Mouse (Mus musculus): ENCODE measurements around the gene Terb2. TPM values are rescaled to one million over a fixed set of nuclear protein-coding genes. Genes with fewer than 3 reads are reported as not detected.
"Not testable (repeated sequence)": the region's sequence is repeated elsewhere in the genome, so short reads cannot be mapped to it uniquely, and the experiment has no call there.

The Terb2 gene
- total RNA-seq, 2 experiments from 2014 or later, result not detected

GRCm38 (mm10) chr2:122162529-122162928 is 23.5 kb upstream of the Terb2 start:
- no peak for DNase-seq

GRCm38 (mm10) chr2:122163430-122164195 is 22.5 kb upstream of the Terb2 start:
- no peak for DNase-seq

- no peak for DNase-seq
Measured at GRCm38 (mm10) chr2:122164293-122164692, 21.8 kb upstream of the Terb2 start.

GRCm38 (mm10) chr2:122171292-122171691 is 14.8 kb upstream of the Terb2 start:
- DNase-seq, result no peak

DNA sequence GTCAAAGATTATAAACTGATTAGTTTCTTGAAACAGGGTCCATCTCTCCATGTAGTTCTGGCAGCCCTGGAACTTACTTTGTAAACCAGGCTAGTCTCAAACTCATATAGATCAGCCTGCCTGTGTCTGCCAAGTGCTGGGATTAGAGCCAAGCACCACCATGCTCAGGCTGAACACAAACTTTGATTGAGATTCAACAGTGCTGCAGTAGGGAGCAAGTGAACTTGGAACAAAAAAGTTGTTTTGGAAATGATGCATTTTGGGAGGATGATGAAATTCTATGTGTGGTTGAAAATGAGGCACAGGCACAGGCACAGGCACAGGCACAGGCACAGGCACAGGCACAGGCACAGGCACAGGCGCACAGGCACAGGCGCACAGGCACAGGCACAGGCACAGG is 13.9 kb upstream of the Terb2 start:
- DNase-seq, result no peak

GRCm38 (mm10) chr2:122180051-122180822 is 5.8 kb upstream of the Terb2 start:
- no peak for DNase-seq

GRCm38 (mm10) chr2:122185086-122185485 is 986 bp upstream of the Terb2 start:
- DNase-seq, result no peak

GRCm38 (mm10) chr2:122186751-122187150 is 679 bp downstream of the Terb2 start:
- no peak for DNase-seq

DNA sequence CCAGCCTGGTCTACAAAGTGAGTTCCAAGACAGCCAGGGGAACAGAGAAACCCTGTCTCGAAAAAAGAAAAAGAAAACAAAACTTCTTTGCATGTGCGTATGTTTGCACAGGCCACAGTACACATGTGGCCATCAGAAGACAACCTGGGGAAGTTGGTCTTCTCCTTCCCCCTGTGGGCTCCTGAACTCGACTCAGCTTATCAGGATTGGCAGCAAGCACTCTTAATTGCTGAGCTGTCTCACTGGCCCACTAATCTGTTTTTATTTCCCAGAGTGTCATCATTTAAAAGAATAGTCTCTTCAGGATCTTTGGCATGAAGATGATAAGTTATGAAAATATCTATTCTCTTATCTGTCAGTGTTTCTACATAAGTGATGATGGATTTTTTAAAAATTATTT is 5.8 kb downstream of the Terb2 start:
- no peak for DNase-seq

DNA sequence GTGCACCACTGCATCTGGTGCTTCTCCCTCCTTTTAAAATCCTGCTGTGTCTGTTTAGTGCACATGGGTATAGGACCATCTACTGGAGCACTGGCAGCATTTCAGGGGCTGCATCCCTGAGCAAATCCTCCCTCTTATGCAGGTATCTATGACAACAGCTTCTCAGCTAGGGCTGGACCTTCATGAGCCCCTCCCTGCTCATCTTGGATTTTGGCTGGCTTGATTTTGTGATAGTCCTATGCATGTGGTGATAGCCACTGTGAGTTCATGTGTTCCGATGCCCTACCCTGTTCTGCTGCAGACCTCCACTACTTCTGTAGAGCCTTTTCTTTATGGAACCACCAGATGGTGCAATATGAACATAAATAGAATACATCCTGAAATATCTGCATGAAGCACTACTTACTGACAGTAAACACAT is 8.4 kb downstream of the Terb2 start:
- DNase-seq, result no peak

DNA sequence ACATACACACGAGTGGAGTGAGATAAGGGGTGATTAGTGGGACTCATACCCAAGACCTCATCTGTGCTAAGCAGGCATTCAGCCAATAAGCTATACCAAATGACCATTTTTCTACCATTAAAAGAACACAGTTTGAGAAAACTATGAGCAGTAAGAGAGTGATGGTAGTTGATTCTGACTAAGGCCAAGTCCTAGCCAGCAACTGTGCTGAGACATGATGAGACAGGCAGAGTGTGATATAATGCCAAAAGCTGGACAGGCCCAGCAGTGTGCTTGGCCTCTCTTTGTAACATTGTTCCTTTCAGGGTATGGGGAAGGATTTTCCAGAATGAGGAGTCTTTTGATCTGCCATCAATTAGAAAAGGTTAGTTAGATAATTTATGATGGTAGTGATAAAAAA is 15.4 kb downstream of the Terb2 start:
- no peak for DNase-seq

DNA sequence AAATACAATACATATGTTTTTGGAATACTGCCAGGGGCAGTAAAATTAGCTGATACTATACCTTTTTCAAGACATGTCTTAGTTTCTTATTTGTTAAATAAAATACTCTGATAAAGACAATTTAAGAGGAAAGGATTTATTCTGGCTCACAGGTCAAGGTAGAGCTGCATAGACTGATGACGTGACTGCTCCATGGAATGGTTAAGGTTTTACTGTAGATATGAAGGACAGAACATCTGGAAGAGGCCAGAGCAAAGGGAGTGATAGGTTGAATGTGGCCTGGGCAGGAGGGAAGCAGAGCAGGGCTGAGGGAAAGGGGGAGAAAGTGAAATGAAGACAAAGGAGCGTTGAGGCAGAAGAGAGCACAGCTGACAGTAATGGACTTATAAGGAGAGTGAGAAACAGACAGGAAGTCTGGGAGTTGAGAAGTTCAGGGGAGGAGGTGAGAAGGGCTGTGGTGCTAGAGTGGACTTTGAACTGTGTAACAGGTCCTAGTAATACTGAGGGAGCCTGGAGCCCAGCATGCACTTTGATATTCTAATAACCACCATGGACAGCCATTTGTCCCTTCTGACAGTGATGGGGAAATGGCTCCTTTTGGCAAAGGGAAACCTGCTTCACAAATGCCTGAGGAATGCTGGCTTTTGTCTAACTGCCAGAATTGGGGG is 20.5 kb downstream of the Terb2 start:
- DNase-seq, result no peak

GRCm38 (mm10) chr2:122210534-122211228 is 24.6 kb downstream of the Terb2 start:
- no peak for DNase-seq

DNA sequence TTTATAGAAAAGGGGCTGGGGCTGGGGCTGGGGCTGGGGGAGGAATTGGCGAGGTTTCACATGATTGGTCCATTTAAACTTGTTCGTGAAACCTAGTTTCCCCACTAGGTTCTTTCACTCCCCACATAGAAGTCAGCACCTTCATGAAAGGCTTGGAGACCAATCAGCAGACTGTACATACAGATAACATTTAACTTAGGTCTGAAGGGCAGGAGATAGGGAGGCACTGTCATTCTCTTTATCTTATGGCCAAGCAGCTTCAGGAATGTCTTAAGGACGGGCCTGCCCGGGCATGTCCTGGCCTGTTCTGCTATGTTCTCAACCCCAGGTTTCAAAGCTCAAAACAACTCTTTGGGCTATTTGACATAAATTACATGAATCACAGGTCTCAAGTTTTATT is 31.0 kb downstream of the Terb2 start:
- DNase-seq, result not testable (repeated sequence)

DNA sequence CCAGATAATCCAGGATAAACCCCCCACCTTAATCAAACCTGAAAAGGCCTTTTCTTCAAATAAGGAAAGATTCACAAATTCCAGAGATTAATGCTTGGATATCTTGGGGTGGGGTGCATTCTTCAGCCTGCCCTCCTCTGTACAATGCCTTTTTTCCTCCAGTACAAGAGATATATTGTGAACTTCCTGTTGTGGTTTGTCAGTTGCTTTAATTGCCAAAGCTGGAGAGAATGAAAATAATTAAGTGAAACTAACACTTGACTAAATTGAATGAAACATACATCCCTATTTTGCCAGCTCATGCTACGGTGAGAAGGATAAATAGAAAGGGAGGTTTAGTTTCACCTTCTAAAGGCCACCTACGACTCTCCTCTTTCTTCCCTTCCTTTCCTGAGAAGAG is 32.2 kb downstream of the Terb2 start:
- no peak for DNase-seq

DNA sequence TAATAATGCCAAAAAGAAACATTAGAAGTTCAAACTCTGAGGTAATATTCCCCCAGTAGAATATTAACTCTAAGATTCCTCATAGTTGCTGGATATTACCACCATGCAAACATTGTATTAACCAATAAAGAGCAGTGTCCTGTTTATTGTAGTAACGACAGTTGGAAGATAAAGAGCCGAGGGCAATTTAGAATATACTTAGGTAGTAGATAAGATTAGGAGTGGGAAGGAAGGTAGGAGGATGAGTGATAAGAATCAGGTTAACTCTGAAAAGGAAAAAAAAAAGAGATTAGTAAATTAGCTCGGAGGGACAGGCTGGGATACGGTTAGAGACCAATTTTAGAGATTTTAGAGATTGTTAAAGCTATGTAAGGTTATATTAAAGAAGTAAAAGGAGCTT is 35.3 kb downstream of the Terb2 start:
- DNase-seq, result no peak

- no peak for DNase-seq
Measured at GRCm38 (mm10) chr2:122221798-122222197, 35.7 kb downstream of the Terb2 start.

GRCm38 (mm10) chr2:122222272-122222671 is 36.2 kb downstream of the Terb2 start:
- DNase-seq, result no peak

DNA sequence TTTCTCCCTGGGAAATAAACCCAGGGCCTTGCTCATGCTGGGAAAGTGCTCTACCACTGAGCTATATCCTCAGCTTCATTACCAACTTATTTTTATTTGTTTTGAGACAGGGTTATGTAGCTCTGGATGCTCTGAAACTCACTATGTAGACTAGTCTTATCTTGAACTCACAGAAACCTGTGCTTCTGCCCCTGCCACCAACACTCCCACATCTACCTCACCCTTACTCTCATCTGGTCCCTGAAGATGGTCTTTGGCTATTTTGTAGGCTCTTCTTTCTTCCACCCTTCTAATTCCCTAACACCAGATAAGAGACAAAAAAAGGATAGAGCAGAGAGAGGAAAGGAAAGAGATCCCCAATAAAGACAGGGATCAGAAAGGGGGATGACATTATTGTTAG is 37.6 kb downstream of the Terb2 start:
- no peak for DNase-seq

GRCm38 (mm10) chr2:122230395-122230794 is 44.3 kb downstream of the Terb2 start:
- no peak for DNase-seq

DNA sequence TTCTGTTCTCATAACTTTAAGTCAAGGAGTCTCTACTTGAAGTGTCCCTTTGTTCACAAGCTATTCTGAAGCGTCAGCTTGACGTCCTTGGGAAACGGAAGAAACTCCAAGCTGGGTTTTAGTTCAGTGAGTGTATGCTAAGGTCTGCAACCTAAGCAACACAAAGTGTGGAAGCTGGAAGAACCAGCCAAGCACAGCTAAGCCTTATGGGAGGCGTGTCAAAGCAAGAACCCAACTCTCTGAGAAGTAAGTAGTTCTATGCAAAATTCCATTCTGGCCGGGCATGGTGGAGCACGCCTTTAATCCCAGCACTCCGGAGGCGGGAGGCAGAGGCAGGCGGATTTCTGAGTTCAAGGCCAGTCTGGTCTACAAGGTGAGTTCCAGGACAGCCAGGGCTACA is 45.5 kb downstream of the Terb2 start:
- no peak for DNase-seq

GRCm38 (mm10) chr2:122233341-122233740 is 47.3 kb downstream of the Terb2 start:
- DNase-seq, result no peak

Data from gastrocnemius, postnatal 10 days (tissue).